Mouse (Mus musculus): Measurements from ENCODE around the gene Fkbp11.

DNA sequence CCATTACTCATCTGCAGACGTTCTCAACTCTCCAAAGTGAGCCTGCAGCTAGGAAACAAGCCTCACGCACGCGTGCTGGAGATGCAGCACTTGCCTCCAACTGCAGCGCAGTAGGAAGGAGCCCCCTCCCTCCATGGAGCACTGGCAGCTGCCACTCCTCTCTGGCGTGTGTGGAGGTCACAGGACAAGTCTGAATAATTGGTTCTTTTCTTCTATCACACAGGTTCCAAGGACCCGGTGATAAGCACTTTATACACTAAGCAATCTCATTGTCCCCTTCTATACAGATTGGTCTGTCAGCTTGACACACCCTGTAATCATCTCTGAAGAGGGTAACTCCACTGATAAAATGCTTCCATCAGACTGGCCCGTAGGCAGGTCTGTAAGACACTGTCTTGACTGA, 25.0 kb upstream of the Fkbp11 start:
- TF ChIP-seq POLR2A (IDR thresholded peaks at IDR 0.05; ENCODE audit: insufficient read depth, low read depth, low read length) (no peak), CTCF (IDR thresholded peaks at IDR 0.05) (no peak), EP300 (IDR thresholded peaks at IDR 0.05; ENCODE audit: insufficient read depth, low read depth, low read length) (no peak)

All from heart, adult 2 months (tissue).